Mouse (Mus musculus): ENCODE measurements around the gene Nccrp1. TPM values are rescaled to one million over a fixed set of nuclear protein-coding genes. Genes with fewer than 3 reads are reported as not detected.

Nccrp1 gene
- total and polyA plus RNA-seq, 2 experiments from 2014 or later, result not detected

DNA sequence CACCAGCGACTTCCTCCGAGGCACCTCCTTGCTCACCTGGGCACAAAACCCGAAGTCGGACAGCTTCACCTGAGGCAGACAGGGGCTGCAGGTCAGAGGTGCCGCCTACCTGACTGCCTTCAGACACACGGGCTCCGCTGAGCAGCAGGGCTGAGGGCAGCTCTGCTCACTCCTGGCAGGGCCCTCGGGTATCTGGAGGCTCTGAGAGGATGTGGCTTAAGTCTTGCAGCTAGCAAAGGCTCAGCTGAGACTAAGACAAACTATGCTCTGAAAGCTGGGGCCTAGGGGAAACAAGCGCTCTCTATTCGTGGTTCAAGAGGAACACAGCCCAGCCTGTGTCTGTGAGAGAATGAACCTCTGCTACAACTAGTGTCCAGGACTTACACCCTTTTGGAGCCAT, 13.8 kb upstream of the Nccrp1 start:
- Histone ChIP-seq H3K4me2 (ENCODE audit: low read depth, low read length) (no peak overlapping the region), H3K9me3 (replicated peaks; ENCODE audit: control insufficient read depth, low read length) (no peaks in the 10 kb centered on the region), H3K36me3 (replicated peaks; ENCODE audit: control insufficient read depth, insufficient read depth, low read length) (peaks cover 52% of the 10 kb centered on the region), H3K9ac (replicated peaks; ENCODE audit: low read depth, low read length) (no peak overlapping the region), H3K27me3 (ENCODE audit: control insufficient read depth, insufficient read depth, low read length) (no peaks in the 10 kb centered on the region), H3K4me3 (ENCODE audit: low read depth, low read length) (no peak overlapping the region), H3K4me1 (ENCODE audit: control insufficient read depth, insufficient read depth) (no peaks in the 10 kb centered on the region), H3K27ac (ENCODE audit: low read depth) (no peak overlapping the region; the same call in 1 of the 2 replicates)
- ATAC-seq (ENCODE audit: insufficient read depth, low read depth) (no peak), DNase-seq (ENCODE audit: low spot score) (no peak)
- TF ChIP-seq EP300 (IDR thresholded peaks at IDR 0.05; ENCODE audit: low read depth) (no peak), CTCF (IDR thresholded peaks at IDR 0.05; ENCODE audit: low read depth) (no peak)
- WGBS, result 92% methylated on average over 10 of the region's 10 CpGs

DNA sequence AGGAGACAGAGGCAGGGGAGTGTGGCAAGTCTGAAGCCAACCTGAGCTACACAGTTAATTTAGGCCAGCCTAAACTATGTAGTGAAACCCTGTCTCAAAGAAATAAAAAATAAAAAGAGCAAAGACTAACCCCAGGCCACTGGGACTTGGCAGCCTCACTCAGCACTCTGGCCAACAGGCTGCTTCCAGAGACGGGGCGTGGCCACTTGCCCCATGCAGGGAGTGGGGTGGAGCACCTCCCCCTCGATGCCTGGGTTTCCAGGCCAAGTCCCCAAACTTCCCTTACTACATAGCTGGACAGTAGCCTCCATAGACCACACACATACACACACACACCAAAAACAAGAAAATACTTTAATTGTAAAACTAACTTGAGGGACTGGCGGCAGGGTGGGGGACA, 11.4 kb upstream of the Nccrp1 start:
- Histone ChIP-seq H3K27ac (ENCODE audit: low read depth) (no peak overlapping the region), H3K9me3 (replicated peaks; ENCODE audit: control insufficient read depth, low read length) (no peaks in the 10 kb centered on the region), H3K4me3 (ENCODE audit: low read depth, low read length) (no peak overlapping the region), H3K4me1 (ENCODE audit: control insufficient read depth, insufficient read depth) (no peaks in the 10 kb centered on the region), H3K9ac (replicated peaks; ENCODE audit: low read depth, low read length) (no peak overlapping the region), H3K27me3 (ENCODE audit: control insufficient read depth, insufficient read depth, low read length) (no peaks in the 10 kb centered on the region), H3K36me3 (replicated peaks; ENCODE audit: control insufficient read depth, insufficient read depth, low read length) (peaks cover 28% of the 10 kb centered on the region), H3K4me2 (ENCODE audit: low read depth, low read length) (no peak overlapping the region)
- ATAC-seq (ENCODE audit: insufficient read depth, low read depth) (peak; percentile 61; the same call in 1 of the 2 replicates), DNase-seq (ENCODE audit: low spot score) (no peak)
- WGBS, result 43% methylated on average over 4 of the region's 4 CpGs
- TF ChIP-seq EP300 (IDR thresholded peaks at IDR 0.05; ENCODE audit: low read depth) (no peak), CTCF (IDR thresholded peaks at IDR 0.05; ENCODE audit: low read depth) (no peak)

DNA sequence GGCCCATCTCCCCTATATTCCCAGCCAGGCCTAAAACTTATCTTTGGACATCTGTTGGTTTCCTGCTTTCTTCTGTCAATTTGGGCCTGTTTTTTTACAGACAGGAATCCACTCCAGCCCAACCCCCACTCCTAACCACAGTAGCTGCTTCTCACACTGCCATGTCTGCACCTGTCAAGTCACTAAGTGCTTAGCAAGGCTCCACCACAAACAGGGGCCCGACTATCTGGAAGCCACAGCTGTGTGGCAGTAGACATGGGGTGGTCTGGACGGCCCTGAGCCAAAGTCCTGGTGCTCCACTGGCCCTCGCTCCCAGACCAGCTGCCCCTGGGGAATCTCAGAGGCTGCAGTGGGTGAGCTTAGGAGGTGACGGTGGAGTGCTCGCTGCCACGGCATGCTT, 10.7 kb upstream of the Nccrp1 start:
- ATAC-seq (ENCODE audit: insufficient read depth, low read depth) (no peak), DNase-seq (ENCODE audit: low spot score) (no peak)
- Histone ChIP-seq H3K4me3 (ENCODE audit: low read depth, low read length) (no peak overlapping the region), H3K27ac (ENCODE audit: low read depth) (peak overlapping the region; percentile 39; the same call in 1 of the 2 replicates), H3K4me1 (ENCODE audit: control insufficient read depth, insufficient read depth) (no peaks in the 10 kb centered on the region), H3K27me3 (ENCODE audit: control insufficient read depth, insufficient read depth, low read length) (no peaks in the 10 kb centered on the region), H3K4me2 (ENCODE audit: low read depth, low read length) (no peak overlapping the region), H3K9me3 (replicated peaks; ENCODE audit: control insufficient read depth, low read length) (no peaks in the 10 kb centered on the region; the same call in 1 of the 2 replicates), H3K36me3 (replicated peaks; ENCODE audit: control insufficient read depth, insufficient read depth, low read length) (peaks cover 20% of the 10 kb centered on the region), H3K9ac (replicated peaks; ENCODE audit: low read depth, low read length) (no peak overlapping the region)
- no peak for TF ChIP-seq EP300 (IDR thresholded peaks at IDR 0.05; ENCODE audit: low read depth)
- no peak for TF ChIP-seq CTCF (IDR thresholded peaks at IDR 0.05; ENCODE audit: low read depth)
- 58% methylated on average over 6 of the region's 6 CpGs for WGBS

DNA sequence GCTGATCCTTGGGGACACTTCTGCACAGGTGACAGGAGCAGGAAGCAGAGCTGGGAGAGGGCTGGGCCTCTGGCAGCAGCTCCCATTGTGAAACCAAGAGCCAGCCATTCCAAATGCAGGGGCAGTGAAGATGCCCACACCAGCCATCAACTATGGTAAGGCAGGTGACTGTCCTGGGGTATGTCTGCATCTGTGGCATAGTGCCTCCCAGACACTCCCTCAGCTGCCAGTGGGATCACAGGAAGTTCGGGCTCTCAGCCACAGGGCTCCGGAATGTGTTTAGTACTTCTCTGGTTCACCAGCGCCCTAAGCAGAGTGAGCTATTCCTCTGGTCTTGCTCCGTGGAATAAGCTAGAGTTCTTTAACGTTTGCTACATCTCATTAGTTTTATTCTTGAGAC, 10.0 kb upstream of the Nccrp1 start:
- no peak overlapping the region for H3K4me3 ChIP-seq (ENCODE audit: low read depth, low read length)
- ATAC-seq (ENCODE audit: insufficient read depth, low read depth), result no peak
- no peak for DNase-seq (ENCODE audit: low spot score)
- H3K36me3 ChIP-seq (replicated peaks; ENCODE audit: control insufficient read depth, insufficient read depth, low read length), result peaks cover 17% of the 10 kb centered on the region
- no peaks in the 10 kb centered on the region for H3K4me1 ChIP-seq (ENCODE audit: control insufficient read depth, insufficient read depth)
- H3K4me2 ChIP-seq (ENCODE audit: low read depth, low read length), result no peak overlapping the region
- H3K9ac ChIP-seq (replicated peaks; ENCODE audit: low read depth, low read length), result no peak overlapping the region
- no peaks in the 10 kb centered on the region; the same call in 1 of the 2 replicates for H3K9me3 ChIP-seq (replicated peaks; ENCODE audit: control insufficient read depth, low read length)
- H3K27me3 ChIP-seq (ENCODE audit: control insufficient read depth, insufficient read depth, low read length), result no peaks in the 10 kb centered on the region
- 65% methylated on average over 5 of the region's 5 CpGs for whole genome bisulfite sequencing
- no peak for TF ChIP-seq EP300 (IDR thresholded peaks at IDR 0.05; ENCODE audit: low read depth)
- no peak for TF ChIP-seq CTCF (IDR thresholded peaks at IDR 0.05; ENCODE audit: low read depth)
- peak overlapping the region; percentile 3; the same call in 1 of the 2 replicates for H3K27ac ChIP-seq (ENCODE audit: low read depth)

DNA sequence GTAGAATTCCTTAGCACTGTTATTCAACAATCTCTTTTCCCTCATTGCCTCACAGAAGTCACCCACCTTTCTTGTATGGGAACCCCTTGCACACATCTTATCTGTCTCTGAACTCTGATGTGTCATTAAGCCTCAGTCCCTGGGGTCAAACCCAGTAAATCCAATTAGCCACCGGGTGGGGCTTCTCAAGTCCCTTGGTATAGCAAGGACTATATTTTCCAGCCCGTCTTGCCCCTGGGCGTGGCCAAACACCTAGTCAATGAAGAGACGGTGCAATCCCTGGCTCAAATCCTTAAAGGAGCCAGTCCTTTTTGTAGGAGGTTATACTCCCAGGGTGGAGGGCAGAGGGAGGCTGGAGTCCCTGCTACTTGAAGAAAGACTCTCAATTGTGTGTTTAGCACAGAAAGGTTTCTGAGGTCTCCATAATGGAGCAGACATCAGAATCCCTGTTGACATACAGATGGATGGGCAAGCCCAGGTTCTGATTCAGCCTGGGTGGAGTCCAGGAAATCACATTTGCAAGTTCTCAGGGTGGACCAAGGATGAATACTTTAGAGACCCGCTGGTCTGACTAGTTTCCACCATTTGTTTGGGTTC, 9.0 kb upstream of the Nccrp1 start:
- H3K4me3 ChIP-seq (ENCODE audit: low read depth, low read length), result no peak overlapping the region
- no peak overlapping the region for H3K4me2 ChIP-seq (ENCODE audit: low read depth, low read length)
- no peaks in the 10 kb centered on the region; the same call in 1 of the 2 replicates for H3K9me3 ChIP-seq (replicated peaks; ENCODE audit: control insufficient read depth, low read length)
- H3K36me3 ChIP-seq (replicated peaks; ENCODE audit: control insufficient read depth, insufficient read depth, low read length), result peaks cover 17% of the 10 kb centered on the region
- WGBS, result 16% methylated on average over 5 of the region's 5 CpGs
- DNase-seq (ENCODE audit: low spot score) (no peak), ATAC-seq (ENCODE audit: insufficient read depth, low read depth) (no peak)
- H3K27me3 ChIP-seq (ENCODE audit: control insufficient read depth, insufficient read depth, low read length), result no peaks in the 10 kb centered on the region
- no peak for TF ChIP-seq EP300 (IDR thresholded peaks at IDR 0.05; ENCODE audit: low read depth)
- no peak for TF ChIP-seq CTCF (IDR thresholded peaks at IDR 0.05; ENCODE audit: low read depth)
- no peaks in the 10 kb centered on the region for H3K4me1 ChIP-seq (ENCODE audit: control insufficient read depth, insufficient read depth)
- no peak overlapping the region for H3K9ac ChIP-seq (replicated peaks; ENCODE audit: low read depth, low read length)
- no peak overlapping the region for H3K27ac ChIP-seq (ENCODE audit: low read depth)

DNA sequence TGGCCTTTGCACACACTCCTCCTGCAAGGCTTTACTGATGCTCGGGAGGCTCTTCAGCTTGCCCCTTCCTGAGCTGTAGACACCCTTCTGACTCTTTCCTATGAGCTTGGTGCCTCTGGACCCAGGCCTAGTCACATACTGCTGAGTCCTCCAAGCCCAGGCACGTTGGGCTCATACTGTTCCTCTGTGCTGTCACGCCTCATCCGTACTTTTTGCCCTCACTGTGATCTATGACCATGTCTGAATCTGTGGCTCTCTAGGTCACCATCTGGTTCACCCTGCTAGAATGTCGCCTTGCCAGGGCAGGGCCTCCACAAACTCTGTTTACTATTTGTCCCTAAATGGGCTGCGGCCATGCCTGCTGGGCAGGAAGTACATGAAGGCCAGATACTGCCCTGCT, 6.0 kb upstream of the Nccrp1 start:
- Histone ChIP-seq H3K36me3 (replicated peaks; ENCODE audit: control insufficient read depth, insufficient read depth, low read length) (no peaks in the 10 kb centered on the region), H3K4me1 (ENCODE audit: control insufficient read depth, insufficient read depth) (no peaks in the 10 kb centered on the region), H3K4me3 (ENCODE audit: low read depth, low read length) (no peak overlapping the region), H3K27me3 (ENCODE audit: control insufficient read depth, insufficient read depth, low read length) (peaks cover under 1% of the 10 kb centered on the region; the same call in 1 of the 2 replicates), H3K27ac (ENCODE audit: low read depth) (no peak overlapping the region), H3K4me2 (ENCODE audit: low read depth, low read length) (no peak overlapping the region), H3K9ac (replicated peaks; ENCODE audit: low read depth, low read length) (no peak overlapping the region), H3K9me3 (replicated peaks; ENCODE audit: control insufficient read depth, low read length) (no peaks in the 10 kb centered on the region; the same call in 1 of the 2 replicates)
- WGBS, result 89% methylated on average over 6 of the region's 6 CpGs
- DNase-seq (ENCODE audit: low spot score) (no peak), ATAC-seq (ENCODE audit: insufficient read depth, low read depth) (no peak)
- no peak for TF ChIP-seq CTCF (IDR thresholded peaks at IDR 0.05; ENCODE audit: low read depth)
- TF ChIP-seq EP300 (IDR thresholded peaks at IDR 0.05; ENCODE audit: low read depth), result no peak

All from heart, postnatal 0 days (tissue).